Mouse (Mus musculus) heart, embryonic 16.5 days (tissue): ENCODE results near the gene Agmat. TPM values are rescaled to one million over a fixed set of nuclear protein-coding genes. Genes with fewer than 3 reads are reported as not detected.

Experiments
- ATAC-seq: fragments of 200-750 bp; cut with Nextera tagmentation; replicated peaks from 2 replicates; pipeline ENCODE4 v1.8.0; 2017; ENCODE audit warnings: moderate number of reproducible peaks; ENCODE audit not compliant: insufficient read depth, low FRiP score; ENCODE audit errors: extremely low read depth
- H3K27ac ChIP-seq: fragments of 300-500 bp; sonication (generic); 2 replicates; pipeline ENCODE4 v1.5.1; 2014; ENCODE audit warnings: mild to moderate bottlenecking, low read length, control low read depth, moderate library complexity
- H3K27me3 ChIP-seq: fragments of 300-500 bp; sonication (generic); 2 replicates; pipeline ENCODE4 v1.6.1; 2014; ENCODE audit warnings: low read length, mixed read lengths; ENCODE audit not compliant: control insufficient read depth, insufficient read depth
- H3K36me3 ChIP-seq: fragments of 300-500 bp; sonication (generic); 2 replicates; pipeline ENCODE4 v1.6.1; 2014; ENCODE audit not compliant: control insufficient read depth, insufficient read depth
- H3K4me1 ChIP-seq: fragments of 300-500 bp; sonication (generic); 2 replicates; pipeline ENCODE4 v1.6.1; 2014; ENCODE audit warnings: low read length, mixed read lengths; ENCODE audit not compliant: control insufficient read depth, insufficient read depth
- H3K4me2 ChIP-seq: fragments of 300-500 bp; sonication (generic); 2 replicates; pipeline ENCODE4 v1.6.1; 2014; ENCODE audit warnings: low read depth, mild to moderate bottlenecking, control low read depth, low read length
- H3K4me3 ChIP-seq: fragments of 300-500 bp; sonication (generic); 2 replicates; pipeline ENCODE4 v1.5.1; 2014; ENCODE audit warnings: mild to moderate bottlenecking, control low read depth, low read length
- H3K9ac ChIP-seq: fragments of 300-500 bp; sonication (generic); 2 replicates; pipeline ENCODE4 v1.6.1; 2014; ENCODE audit warnings: low read length, control low read depth
- H3K9me3 ChIP-seq: fragments of 300-500 bp; sonication (generic); replicated peaks from 2 replicates; pipeline ENCODE4 v1.6.1; 2016; ENCODE audit warnings: low read length; ENCODE audit not compliant: control insufficient read depth
- WGBS: fragments of 180-500 bp; shearing (Covaris S2); extraction: QIAGEN DNeasy Blood & Tissue Kit; methylation state at CpG from one replicate; pipeline ENCODE4 v1.1.7; 2014; 5-methylcytosine and 5-hydroxymethylcytosine counted together
- polyA plus RNA-seq: library from polyadenylated mRNA; unstranded; fragments of >200 nt; fragmentation: Nextera tagmentation; extraction: Ambion mirVana; gene quantifications from 2 replicates; pipeline ENCODE4 v1.2.1, GENCODE M21; 2015

Gene Agmat
- polyA plus RNA-seq, 1 experiment from 2014 or later = 0.71 TPM

GRCm38 (mm10) chr4:141749557-141749956 lies 3.1 kb downstream of the Agmat start:
- no peaks in the 10 kb centered on the region; the same call in 1 of the 2 replicates for H3K9me3 ChIP-seq
- no peak overlapping the region for H3K4me3 ChIP-seq
- no peak overlapping the region for H3K4me2 ChIP-seq
- no peaks in the 10 kb centered on the region for H3K36me3 ChIP-seq
- WGBS = 33% methylated on average over 11 of the region's 11 CpGs
- H3K27me3 ChIP-seq = no peaks in the 10 kb centered on the region
- peak; percentile 79 for ATAC-seq
- H3K9ac ChIP-seq = peak overlapping the region; percentile 52; the same call in 1 of the 2 replicates
- H3K27ac ChIP-seq = peak overlapping the region; percentile 81
- peaks cover 9% of the 10 kb centered on the region for H3K4me1 ChIP-seq

- Histone ChIP-seq H3K36me3 (no peaks in the 10 kb centered on the region), H3K4me1 (peaks cover 9% of the 10 kb centered on the region), H3K27me3 (no peaks in the 10 kb centered on the region), H3K9me3 (no peaks in the 10 kb centered on the region; the same call in 1 of the 2 replicates), H3K27ac (no peak overlapping the region), H3K9ac (0 out of 2 replicates have a peak overlapping the region, but pooled peaks have one; percentile 7), H3K4me2 (no peak overlapping the region), H3K4me3 (no peak overlapping the region)
- WGBS = 71% methylated on average over 3 of the region's 3 CpGs
- no peak for ATAC-seq
Measured at GRCm38 (mm10) chr4:141750826-141751225, 4.4 kb downstream of the Agmat start.

- WGBS = 23% methylated on average over 4 of the region's 4 CpGs
- no peak overlapping the region for H3K27ac ChIP-seq
- ATAC-seq = peak; percentile 59
- H3K36me3 ChIP-seq = no peaks in the 10 kb centered on the region
- peaks cover 9% of the 10 kb centered on the region for H3K4me1 ChIP-seq
- H3K4me3 ChIP-seq = no peak overlapping the region
- H3K9me3 ChIP-seq = no peaks in the 10 kb centered on the region; the same call in 1 of the 2 replicates
- no peaks in the 10 kb centered on the region for H3K27me3 ChIP-seq
- H3K4me2 ChIP-seq = no peak overlapping the region
- peak overlapping the region; percentile 11; the same call in 1 of the 2 replicates for H3K9ac ChIP-seq
Measured at GRCm38 (mm10) chr4:141751419-141752075, 5.1 kb downstream of the Agmat start.

- Histone ChIP-seq H3K9me3 (no peaks in the 10 kb centered on the region; the same call in 1 of the 2 replicates), H3K27me3 (no peaks in the 10 kb centered on the region), H3K9ac (peak overlapping the region; percentile 11; the same call in 1 of the 2 replicates), H3K36me3 (no peaks in the 10 kb centered on the region), H3K4me2 (no peak overlapping the region), H3K4me3 (no peak overlapping the region), H3K27ac (no peak overlapping the region), H3K4me1 (peaks cover 9% of the 10 kb centered on the region)
- ATAC-seq = no peak
- WGBS = 11% methylated on average over 4 of the region's 4 CpGs
Measured at GRCm38 (mm10) chr4:141752076-141752421, 5.6 kb downstream of the Agmat start.

- no peak overlapping the region for H3K27ac ChIP-seq
- 84% methylated on average over 19 of the region's 19 CpGs for WGBS
- no peak for ATAC-seq
Measured at GRCm38 (mm10) chr4:141755375-141755930, 9.0 kb downstream of the Agmat start.

GRCm38 (mm10) chr4:141757124-141757523 lies 10.7 kb downstream of the Agmat start:
- no peaks in the 10 kb centered on the region; the same call in 1 of the 2 replicates for H3K9me3 ChIP-seq
- no peak overlapping the region for H3K4me3 ChIP-seq
- no peaks in the 10 kb centered on the region for H3K27me3 ChIP-seq
- H3K9ac ChIP-seq = no peak overlapping the region
- no peak overlapping the region for H3K27ac ChIP-seq
- peaks cover 9% of the 10 kb centered on the region for H3K36me3 ChIP-seq
- ATAC-seq = no peak
- 87% methylated on average over 3 of the region's 3 CpGs for WGBS
- H3K4me2 ChIP-seq = no peak overlapping the region
- H3K4me1 ChIP-seq = peaks cover 1% of the 10 kb centered on the region

More at GRCm38 (mm10) chr4:141755375-141755930, 9.0 kb downstream of the Agmat start:
- Histone ChIP-seq H3K27me3 (no peaks in the 10 kb centered on the region), H3K36me3 (no peaks in the 10 kb centered on the region), H3K9ac (no peak overlapping the region), H3K9me3 (no peaks in the 10 kb centered on the region; the same call in 1 of the 2 replicates), H3K4me2 (no peak overlapping the region), H3K4me1 (peaks cover 9% of the 10 kb centered on the region), H3K4me3 (no peak overlapping the region)

- H3K36me3 ChIP-seq = peaks cover 26% of the 10 kb centered on the region
- H3K4me2 ChIP-seq = no peak overlapping the region
- H3K9ac ChIP-seq = no peak overlapping the region
- no peak overlapping the region for H3K4me3 ChIP-seq
- H3K4me1 ChIP-seq = no peaks in the 10 kb centered on the region
- no peaks in the 10 kb centered on the region for H3K27me3 ChIP-seq
- H3K9me3 ChIP-seq = no peaks in the 10 kb centered on the region; the same call in 1 of the 2 replicates
- no peak overlapping the region for H3K27ac ChIP-seq
- ATAC-seq = no peak
- WGBS = 51% methylated on average over 6 of the region's 6 CpGs
Measured at GRCm38 (mm10) chr4:141758874-141759542, 12.5 kb downstream of the Agmat start.

- H3K4me3 ChIP-seq = no peak overlapping the region
- no peak for ATAC-seq
Measured at GRCm38 (mm10) chr4:141760942-141761341, 14.5 kb downstream of the Agmat start.

GRCm38 (mm10) chr4:141762102-141762598 lies 15.7 kb downstream of the Agmat start:
- Histone ChIP-seq H3K27ac (no peak overlapping the region), H3K4me3 (no peak overlapping the region), H3K9ac (no peak overlapping the region), H3K4me2 (no peak overlapping the region), H3K27me3 (no peaks in the 10 kb centered on the region), H3K9me3 (no peaks in the 10 kb centered on the region), H3K4me1 (peaks cover 13% of the 10 kb centered on the region), H3K36me3 (peaks cover 35% of the 10 kb centered on the region)
- WGBS = 90% methylated on average over 13 of the region's 13 CpGs
- no peak for ATAC-seq

More at GRCm38 (mm10) chr4:141760942-141761341, 14.5 kb downstream of the Agmat start:
- H3K9ac ChIP-seq = no peak overlapping the region
- H3K27ac ChIP-seq = no peak overlapping the region
- H3K4me2 ChIP-seq = no peak overlapping the region
- H3K36me3 ChIP-seq = peaks cover 34% of the 10 kb centered on the region
- peaks cover under 1% of the 10 kb centered on the region for H3K4me1 ChIP-seq
- no peaks in the 10 kb centered on the region for H3K27me3 ChIP-seq
- 81% methylated on average over 4 of the region's 4 CpGs for WGBS
- H3K9me3 ChIP-seq = no peaks in the 10 kb centered on the region
